Mouse (Mus musculus) lung, postnatal 4 days (tissue): ENCODE data around the gene Galnt13.
"Not testable (repeated sequence)": the region's sequence is repeated elsewhere in the genome, so short reads cannot be mapped to it uniquely, and the experiment has no call there.

Source experiments
- DNase-seq, 2 experiments: peaks; one replicate each; pipeline ENCODE4 v3.0.0; 2021

The Galnt13 gene

GRCm38 (mm10) chr2:54936369-54936768 is 500.3 kb downstream of the Galnt13 start:
- DNase-seq = no peak

- DNase-seq = no peak
Observed at GRCm38 (mm10) chr2:54937306-54937705, 501.2 kb downstream of the Galnt13 start.

GRCm38 (mm10) chr2:54938075-54938474 is 502.0 kb downstream of the Galnt13 start:
- DNase-seq = no peak

- DNase-seq = no peak
Observed at GRCm38 (mm10) chr2:54943386-54943785, 507.3 kb downstream of the Galnt13 start.

- no peak for DNase-seq
Observed at GRCm38 (mm10) chr2:54983839-54984238, 547.7 kb downstream of the Galnt13 start.

GRCm38 (mm10) chr2:55022539-55022938 is 586.4 kb downstream of the Galnt13 start:
- not testable (repeated sequence) for DNase-seq

- DNase-seq = no peak
Observed at GRCm38 (mm10) chr2:55034610-55035009, 598.5 kb downstream of the Galnt13 start.

GRCm38 (mm10) chr2:55065469-55066315 is 629.6 kb downstream of the Galnt13 start:
- DNase-seq = no peak

- no peak for DNase-seq
Observed at GRCm38 (mm10) chr2:55085580-55085979, 649.5 kb downstream of the Galnt13 start.

GRCm38 (mm10) chr2:55088034-55088433 is 651.9 kb downstream of the Galnt13 start:
- DNase-seq = no peak

- DNase-seq = no peak
Observed at GRCm38 (mm10) chr2:55090332-55090731, 654.2 kb downstream of the Galnt13 start.

- no peak for DNase-seq
Observed at GRCm38 (mm10) chr2:55091495-55091894, 655.4 kb downstream of the Galnt13 start.

GRCm38 (mm10) chr2:55099100-55099499 is 663.0 kb downstream of the Galnt13 start:
- DNase-seq = no peak

GRCm38 (mm10) chr2:55101279-55101678 is 665.2 kb downstream of the Galnt13 start:
- DNase-seq = no peak

- DNase-seq = no peak
Observed at GRCm38 (mm10) chr2:55103521-55103920, 667.4 kb downstream of the Galnt13 start.

- no peak for DNase-seq
Observed at GRCm38 (mm10) chr2:55107828-55108227, 671.7 kb downstream of the Galnt13 start.

GRCm38 (mm10) chr2:55153089-55153488 is 717.0 kb downstream of the Galnt13 start:
- no peak for DNase-seq

GRCm38 (mm10) chr2:55164781-55165180 is 728.7 kb downstream of the Galnt13 start:
- DNase-seq = no peak
